Mouse (Mus musculus) CH12.LX (cell line): ENCODE data around the gene Gm10491. TPM values are rescaled to one million over a fixed set of nuclear protein-coding genes. Genes with fewer than 3 reads are reported as not detected.
A peak's percentile ranks its signal among the peaks of the same experiment; 100 is the strongest.

ENCODE experiments used
- DNase-seq: peaks from one replicate; pipeline ENCODE4 v3.0.0-alpha.2; 2013; ENCODE audit errors: extremely low read depth
- H3K27ac ChIP-seq: 2 replicates; pipeline ENCODE4 v1.5.1; 2012; ENCODE audit warnings: low read depth, mild to moderate bottlenecking, control low read depth, moderate library complexity; ENCODE audit not compliant: insufficient read depth
- H3K27me3 ChIP-seq: replicated peaks from 2 replicates; pipeline ENCODE3; 2012; ENCODE audit warnings: inconsistent platforms
- H3K36me3 ChIP-seq, 2 experiments: replicated peaks in 1 of 2; 2 replicates each; pipeline versions ENCODE3 to v1.6.1; 2012; ENCODE audit warnings: inconsistent platforms in 1 of 2, low read length in 1 of 2, mild to moderate bottlenecking in 1 of 2, mixed read lengths in 1 of 2, moderate library complexity in 1 of 2; ENCODE audit not compliant: control insufficient read depth in 1 of 2, insufficient read depth in 1 of 2
- H3K4me1 ChIP-seq, 2 experiments: 2 replicates each; pipeline ENCODE4 v1.6.1; 2012; ENCODE audit warnings: inconsistent platforms in 1 of 2, moderate library complexity in 1 of 2; ENCODE audit not compliant: insufficient read depth in 2 of 2, control insufficient read depth in 1 of 2
- H3K4me2 ChIP-seq: 2 replicates; pipeline ENCODE4 v1.6.1; 2012; ENCODE audit warnings: low read depth, mild to moderate bottlenecking, control low read depth; ENCODE audit not compliant: poor library complexity, insufficient read depth, severe bottlenecking
- H3K4me3 ChIP-seq, 3 experiments: fragments of 150-350 bp in 1 of 3; sonication (generic) in 1 of 3; replicated peaks in 1 of 3; 2 replicates each; pipeline versions ENCODE3 to v1.5.1; 2011 to 2012; ENCODE audit warnings: low read depth in 2 of 3, low read length in 2 of 3, mild to moderate bottlenecking in 2 of 3, moderate library complexity in 2 of 3, control low read depth in 1 of 3, improper control_type of control experiment in 1 of 3, inconsistent platforms in 1 of 3, mixed read lengths in 1 of 3; ENCODE audit not compliant: poor library complexity in 1 of 3
- H3K79me2 ChIP-seq: replicated peaks from 2 replicates; pipeline ENCODE4 v1.6.1; 2012; ENCODE audit warnings: mild to moderate bottlenecking, moderate library complexity; ENCODE audit not compliant: control insufficient read depth, poor library complexity, insufficient read depth, severe bottlenecking; ENCODE audit errors: extremely low read depth
- H3K9ac ChIP-seq: 2 replicates; pipeline ENCODE4 v1.6.1; 2012; ENCODE audit warnings: low read depth, mild to moderate bottlenecking, control low read depth, moderate library complexity; ENCODE audit not compliant: insufficient read depth
- H3K9me3 ChIP-seq: replicated peaks from 2 replicates; pipeline ENCODE3; 2012; ENCODE audit warnings: low read length, inconsistent platforms, mixed read lengths
- BHLHE40 ChIP-seq: IDR thresholded peaks from 2 replicates; pipeline ENCODE4 v1.6.1; 2011; ENCODE audit warnings: mild to moderate bottlenecking, low read depth, low read length, improper control_type of control experiment
- CHD1 ChIP-seq: IDR thresholded peaks from 2 replicates; pipeline ENCODE4 v1.6.1; 2012; ENCODE audit warnings: low read depth, low read length, improper control_type of control experiment, inconsistent platforms
- CHD2 ChIP-seq: IDR thresholded peaks from 2 replicates; pipeline ENCODE4 v1.6.1; 2011; ENCODE audit warnings: low read length, improper control_type of control experiment
- CTCF ChIP-seq, 2 experiments: IDR thresholded peaks in 1 of 2; conservative IDR thresholded peaks in 1 of 2; 2 replicates each; pipeline ENCODE4 v1.5.1; 2011 to 2012; ENCODE audit warnings: low read depth in 2 of 2, low read length in 2 of 2, improper control_type of control experiment in 1 of 2, inconsistent platforms in 1 of 2, mild to moderate bottlenecking in 1 of 2, moderate library complexity in 1 of 2
- E2F4 ChIP-seq: IDR thresholded peaks from 2 replicates; pipeline ENCODE4 v1.6.1; 2011; ENCODE audit warnings: low read depth, low read length, improper control_type of control experiment; ENCODE audit not compliant: insufficient replicate concordance
- ELF1 ChIP-seq: IDR thresholded peaks from 2 replicates; pipeline ENCODE4 v1.6.1; 2014; ENCODE audit warnings: low read depth, mild to moderate bottlenecking, inconsistent platforms, low read length, improper control_type of control experiment
- EP300 ChIP-seq: IDR thresholded peaks from 2 replicates; pipeline ENCODE4 v1.6.1; 2011; ENCODE audit warnings: low read length, improper control_type of control experiment
- ETS1 ChIP-seq: conservative IDR thresholded peaks from 2 replicates; pipeline ENCODE4 v1.6.1; 2012; ENCODE audit warnings: low read depth, mild to moderate bottlenecking, inconsistent platforms, low read length, improper control_type of control experiment, moderate library complexity
- GABPA ChIP-seq: IDR thresholded peaks from 2 replicates; pipeline ENCODE4 v1.6.1; 2012; ENCODE audit warnings: low read depth, low read length, improper control_type of control experiment, inconsistent platforms; ENCODE audit not compliant: insufficient replicate concordance
- IRF4 ChIP-seq: IDR thresholded peaks from 2 replicates; pipeline ENCODE4 v1.6.1; 2014; ENCODE audit warnings: low read depth, mild to moderate bottlenecking, inconsistent platforms, low read length, improper control_type of control experiment
- KAT2A ChIP-seq: IDR thresholded peaks from 2 replicates; pipeline ENCODE4 v1.6.1; 2012; ENCODE audit warnings: low read length, improper control_type of control experiment, inconsistent platforms; ENCODE audit not compliant: insufficient replicate concordance
- MAX ChIP-seq: IDR thresholded peaks from 2 replicates; pipeline ENCODE4 v1.6.1; 2011; ENCODE audit warnings: low read length, improper control_type of control experiment
- MAZ ChIP-seq: IDR thresholded peaks from 2 replicates; pipeline ENCODE4 v1.6.1; 2012; ENCODE audit warnings: low read depth, mild to moderate bottlenecking, inconsistent platforms, low read length, improper control_type of control experiment, moderate library complexity
- MEF2A ChIP-seq: IDR thresholded peaks from 2 replicates; pipeline ENCODE4 v1.6.1; 2014; ENCODE audit warnings: low read depth, mild to moderate bottlenecking, inconsistent platforms, low read length, improper control_type of control experiment, borderline replicate concordance
- NRF1 ChIP-seq: IDR thresholded peaks from 2 replicates; pipeline ENCODE4 v1.6.1; 2014; ENCODE audit warnings: low read depth, mild to moderate bottlenecking, inconsistent platforms, low read length, improper control_type of control experiment, moderate library complexity
- PAX5 ChIP-seq: IDR thresholded peaks from 2 replicates; pipeline ENCODE4 v1.6.1; 2012; ENCODE audit warnings: low read length, inconsistent platforms, mixed read lengths
- POLR2A ChIP-seq: IDR thresholded peaks from 2 replicates; pipeline ENCODE4 v1.6.1; 2011; ENCODE audit warnings: low read depth, mild to moderate bottlenecking, improper control_type of control experiment, low read length
- RAD21 ChIP-seq: IDR thresholded peaks from 2 replicates; pipeline ENCODE4 v1.6.1; 2011; ENCODE audit warnings: low read depth, mild to moderate bottlenecking, low read length, improper control_type of control experiment, moderate library complexity
- RCOR1 ChIP-seq: conservative IDR thresholded peaks from 2 replicates; pipeline ENCODE4 v1.6.1; 2012; ENCODE audit warnings: low read depth, mild to moderate bottlenecking, inconsistent platforms, low read length, improper control_type of control experiment
- SIN3A ChIP-seq: IDR thresholded peaks from 2 replicates; pipeline ENCODE4 v1.6.1; 2012; ENCODE audit warnings: low read length, improper control_type of control experiment, inconsistent platforms
- SMC3 ChIP-seq: IDR thresholded peaks from 2 replicates; pipeline ENCODE4 v1.6.1; 2011; ENCODE audit warnings: low read depth, low read length, improper control_type of control experiment
- TCF12 ChIP-seq: IDR thresholded peaks from 2 replicates; pipeline ENCODE4 v1.6.1; 2014; ENCODE audit warnings: low read depth, mild to moderate bottlenecking, inconsistent platforms, low read length, improper control_type of control experiment
- UBTF ChIP-seq: IDR thresholded peaks from 2 replicates; pipeline ENCODE4 v1.6.1; 2012; ENCODE audit warnings: low read depth, mild to moderate bottlenecking, inconsistent platforms, low read length, improper control_type of control experiment, moderate library complexity
- USF1 ChIP-seq: IDR thresholded peaks from 2 replicates; pipeline ENCODE4 v1.6.1; 2014; ENCODE audit warnings: low read depth, mild to moderate bottlenecking, inconsistent platforms, low read length, improper control_type of control experiment
- ZC3H11A ChIP-seq: IDR thresholded peaks from 2 replicates; pipeline ENCODE4 v1.6.1; 2012; ENCODE audit warnings: low read depth, mild to moderate bottlenecking, inconsistent platforms, low read length, improper control_type of control experiment
- ZNF384 ChIP-seq: IDR thresholded peaks from 2 replicates; pipeline ENCODE4 v1.6.1; 2012; ENCODE audit warnings: low read depth, low read length, improper control_type of control experiment, inconsistent platforms
- dilution Hi-C: fragments of 300-500 bp; cut with MboI; formaldehyde crosslinking; loops from 2 replicates; pipeline ENCODE4 v1.14.3; 2020; ENCODE audit warnings: low sequenced_read_pairs; ENCODE audit not compliant: extremely low pct_unique_long_range_greater_than_20kb, extremely low pct_ligation_motif_present
- in situ Hi-C: fragments of 300-500 bp; cut with MboI; formaldehyde crosslinking; loops from 3 replicates; pipeline ENCODE4 v1.14.3; 2019; ENCODE audit warnings: low sequenced_read_pairs, low pct_ligation_motif_present, low pct_unique_long_range_greater_than_20kb, mixed read lengths
- polyA plus RNA-seq: library from polyadenylated mRNA; unstranded; fragments of >175 nt; gene quantifications from 2 replicates; pipeline ENCODE4 v1.2.1, GENCODE M21; 2012; ENCODE audit warnings: low read depth; ENCODE audit not compliant: insufficient read length
- total RNA-seq, 2 experiments: library from RNA; depleted of rRNA; stranded (reverse); fragments of 300-350 nt in 1 of 2; fragments of >200 nt in 1 of 2; gene quantifications; 2 replicates each; pipeline ENCODE4 v1.2.3; 2012 to 2014

Gene Gm10491
- total and polyA plus RNA-seq, 3 experiments: not detected

- TF ChIP-seq ZC3H11A: no peak
- TF ChIP-seq CTCF (conservative IDR thresholded peaks at IDR 0.05 in 1 of 2, IDR thresholded peaks at IDR 0.05 in 1 of 2; ENCODE audit: low read depth in 2 of 2, low read length in 2 of 2): no peak
- TF ChIP-seq PAX5: no peak
- TF ChIP-seq POLR2A: peak; percentile 95
- peak; percentile 61 for TF ChIP-seq USF1
- no peak for TF ChIP-seq CHD1
- TF ChIP-seq NRF1: peak; percentile 79
These were observed 29.6 kb downstream of the Gm10491 start, which contains the start of gene Pim2 (continued) for GRCm38 (mm10) chrX:7878007-7878419.

DNA sequence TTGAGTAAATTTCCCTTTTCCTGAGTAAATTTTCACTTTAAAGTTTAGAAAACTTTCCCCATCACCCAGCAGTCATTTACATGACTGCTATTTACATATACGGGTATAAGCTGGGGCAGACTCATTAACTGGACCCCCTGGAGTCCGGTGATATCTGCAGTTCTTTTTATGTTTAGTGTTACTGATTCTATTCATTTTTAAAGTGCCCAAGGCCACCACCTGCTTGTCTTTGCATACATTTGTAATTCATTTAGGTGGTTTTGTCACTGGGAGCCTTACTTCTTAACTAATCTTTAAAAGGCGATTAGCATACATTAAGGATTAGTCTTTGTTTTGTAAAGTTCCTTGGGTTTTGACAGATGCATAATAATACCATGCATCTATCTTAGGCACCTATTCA lies 37.8 kb downstream of the Gm10491 start:
- Histone ChIP-seq H3K4me3 (peak overlapping the region in 1 of 3 experiments; percentile 43), H3K79me2 (peaks cover 10% of the 10 kb centered on the region), H3K4me1 (peaks cover 4 to 42% of the 10 kb centered on the region in 2 experiments; a peak in 3 of 4 replicates), H3K4me2 (peak overlapping the region; percentile 29), H3K36me3 (peaks cover 36 to 47% of the 10 kb centered on the region in 2 experiments), H3K9ac (peak overlapping the region; percentile 48; the same call in 1 of the 2 replicates), H3K9me3 (no peaks in the 10 kb centered on the region), H3K27ac (peak overlapping the region; percentile 73; the same call in 1 of the 2 replicates), H3K27me3 (no peaks in the 10 kb centered on the region)
- no peak for DNase-seq
- in situ Hi-C loops (no loop called here), dilution Hi-C loops (no loop called here)
- no peak for TF ChIP-seq PAX5
- TF ChIP-seq RAD21: no peak
- TF ChIP-seq ETS1: no peak
- no peak for TF ChIP-seq RCOR1
- 0 out of 2 replicates have a peak, but pooled peaks have one; percentile 17 for TF ChIP-seq BHLHE40
- TF ChIP-seq IRF4: no peak; the same call in 1 of the 2 replicates
- no peak for TF ChIP-seq ELF1

- Histone ChIP-seq H3K36me3 (peaks cover 27 to 34% of the 10 kb centered on the region in 2 experiments), H3K4me2 (peak overlapping the region; percentile 78; the same call in 1 of the 2 replicates), H3K9ac (peak overlapping the region; percentile 60; the same call in 1 of the 2 replicates), H3K4me1 (peaks cover 6 to 48% of the 10 kb centered on the region in 2 experiments; a peak in 3 of 4 replicates)
- in situ Hi-C loops: no loop called here
- TF ChIP-seq MAZ (0 out of 2 replicates have a peak, but pooled peaks have one; percentile 65), E2F4 (no peak), IRF4 (peak; percentile 87), ZNF384 (no peak), RCOR1 (peak; percentile 64; the same call in 1 of the 2 replicates), CHD2 (peak; percentile 83), SIN3A (0 out of 2 replicates have a peak, but pooled peaks have one; percentile 17), EP300 (peak; percentile 41; the same call in 1 of the 2 replicates), SMC3 (no peak), TCF12 (peak; percentile 39; the same call in 1 of the 2 replicates), MAX (no peak), GABPA (no peak), UBTF (no peak), BHLHE40 (peak; percentile 26; the same call in 1 of the 2 replicates), ETS1 (peak; percentile 42; the same call in 1 of the 2 replicates), MEF2A (0 out of 2 replicates have a peak, but pooled peaks have one; percentile 18), KAT2A (no peak)
- TF ChIP-seq, all 38 proteins: peak for 10
- no peak for DNase-seq
- dilution Hi-C loops: no loop called here
- Histone ChIP-seq H3K79me2 (peaks cover 17% of the 10 kb centered on the region), H3K9me3 (no peaks in the 10 kb centered on the region), H3K27ac (peak overlapping the region; percentile 98), H3K4me3 (peak overlapping the region in 2 of 3 experiments; percentile 35 to 43), H3K27me3 (no peaks in the 10 kb centered on the region)
These were observed 39.1 kb downstream of the Gm10491 start for GRCm38 (mm10) chrX:7868506-7868905.
